Mouse (Mus musculus) induced T-regulatory cell, adult 2 months (primary cell): ENCODE measurements around the gene Lgals3.
A peak's percentile ranks its signal among the peaks of the same experiment; 100 is the strongest.
"Not testable (repeated sequence)": the region's sequence is repeated elsewhere in the genome, so short reads cannot be mapped to it uniquely, and the experiment has no call there.

Source experiments
- DNase-seq: peaks from one replicate; pipeline ENCODE4 v3.0.0-alpha.2; 2012; ENCODE audit warnings: low read depth

The Lgals3 gene

DNA sequence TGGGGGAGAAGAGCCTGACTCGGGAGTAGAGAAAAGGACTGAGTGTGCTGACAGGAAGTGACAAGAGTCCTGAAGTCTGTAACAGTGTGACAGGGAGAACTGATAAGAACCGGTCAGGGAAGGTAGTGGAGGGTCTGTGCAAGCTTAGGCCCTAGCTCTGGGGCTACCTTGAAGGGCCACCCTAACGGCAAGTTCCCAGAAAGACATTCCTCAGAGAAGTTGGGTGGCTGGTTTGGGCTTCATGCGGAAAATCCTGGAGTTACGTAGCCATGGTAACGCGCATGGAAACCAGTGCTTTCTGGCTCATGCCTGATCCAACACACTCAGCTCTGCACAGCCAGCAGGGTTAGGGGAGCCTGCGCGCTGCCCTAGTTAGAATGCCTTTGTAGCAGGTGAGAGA, at the start of gene Lgals3:
TSS of gene Lgals3 (plus strand) at position 291 of the 400 bp plus-strand sequence.
- no peak for DNase-seq

DNA sequence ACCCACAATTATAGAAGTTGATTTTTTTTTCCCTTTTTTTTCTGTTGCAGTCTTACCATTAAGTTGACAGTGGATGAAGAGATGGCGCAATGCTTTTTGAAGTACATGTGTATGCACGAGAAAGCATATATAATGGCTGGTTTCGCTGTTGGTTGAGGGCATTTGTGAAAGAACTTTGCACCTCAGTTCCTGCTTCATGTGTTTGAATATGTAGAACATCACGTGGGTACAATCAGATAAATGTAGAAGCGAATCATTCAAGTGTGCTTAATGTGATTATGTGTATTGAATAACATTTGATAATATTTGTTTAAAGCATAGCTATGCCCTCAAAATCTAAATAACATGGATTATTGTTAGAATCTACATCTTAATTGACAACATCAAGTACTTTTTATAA, 48.2 kb upstream of the Lgals3 start:
- DNase-seq = no peak

DNA sequence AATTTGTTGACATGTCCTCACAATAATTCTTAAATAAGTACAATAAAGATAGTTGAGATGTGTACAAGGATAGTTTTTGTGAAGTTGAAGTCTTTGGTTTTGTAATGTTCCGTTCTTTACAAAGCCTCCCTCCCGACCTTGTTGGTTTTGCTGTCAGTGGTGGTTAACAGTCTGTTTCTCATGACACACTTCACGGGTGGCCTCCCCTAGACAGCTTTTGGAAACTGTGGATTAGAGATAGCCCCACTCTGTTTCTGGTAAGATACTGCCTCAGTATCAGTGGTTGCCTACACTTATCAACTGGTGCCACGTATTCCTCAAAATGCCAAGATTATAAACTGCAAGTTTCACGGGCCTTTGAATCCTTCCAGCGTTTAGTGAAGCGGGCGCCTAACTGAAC, 46.0 kb upstream of the Lgals3 start:
- DNase-seq = not testable (repeated sequence)

DNA sequence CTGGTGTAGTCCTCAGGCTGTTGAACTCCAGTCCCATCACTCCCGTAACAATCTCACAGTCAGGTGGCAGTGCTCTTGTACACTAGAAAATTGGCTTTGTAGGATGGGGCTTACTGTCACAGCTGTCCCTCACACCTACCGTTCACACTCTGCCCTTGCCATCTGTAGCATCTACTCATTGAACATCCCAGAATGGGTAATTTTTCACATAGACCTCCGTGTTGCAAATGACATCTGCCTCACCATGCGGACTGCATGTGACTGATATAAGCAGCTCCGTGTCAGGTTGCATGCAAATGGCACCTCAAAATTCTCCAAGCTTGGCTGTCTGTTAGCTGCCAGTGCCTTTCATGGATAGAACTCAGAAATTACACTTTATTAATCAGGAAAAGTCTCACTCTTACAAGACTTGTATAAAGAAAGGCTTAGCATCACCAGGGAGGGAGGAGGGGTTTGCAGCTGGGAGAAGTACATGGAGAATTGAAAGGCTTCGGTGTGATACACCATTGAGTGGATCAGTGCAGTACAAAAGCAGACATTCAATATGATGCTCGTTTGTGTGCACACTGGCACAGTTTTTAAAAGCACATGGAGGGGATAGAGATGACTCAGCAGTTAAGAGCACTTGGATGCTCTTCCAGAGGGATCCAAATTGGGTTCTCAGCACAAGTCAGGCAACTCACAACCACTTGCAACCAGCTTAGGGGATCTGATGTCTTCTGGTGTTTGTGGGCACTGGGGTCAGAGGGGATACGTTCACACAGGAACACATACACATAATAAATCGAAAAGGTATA, 41.4 kb upstream of the Lgals3 start:
- no peak for DNase-seq

DNA sequence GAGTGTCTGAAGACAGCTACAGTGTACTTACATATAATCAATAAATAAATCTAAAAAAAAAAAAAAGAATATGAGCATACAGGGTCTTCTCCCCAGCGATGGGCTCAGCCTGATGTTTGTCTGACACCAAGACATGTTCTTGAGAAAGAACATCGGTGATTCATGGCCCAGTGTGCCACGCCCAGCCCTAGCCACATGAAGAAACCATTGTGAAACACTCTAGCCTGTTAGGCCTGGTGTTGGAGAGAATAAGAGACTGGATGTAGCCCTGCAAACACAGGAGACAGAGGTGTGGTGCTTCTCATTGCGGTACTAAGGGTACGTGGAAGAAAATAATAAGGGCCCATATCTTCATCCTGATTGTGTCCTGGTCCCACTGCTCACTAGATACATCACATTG, 40.2 kb upstream of the Lgals3 start:
- no peak for DNase-seq

DNA sequence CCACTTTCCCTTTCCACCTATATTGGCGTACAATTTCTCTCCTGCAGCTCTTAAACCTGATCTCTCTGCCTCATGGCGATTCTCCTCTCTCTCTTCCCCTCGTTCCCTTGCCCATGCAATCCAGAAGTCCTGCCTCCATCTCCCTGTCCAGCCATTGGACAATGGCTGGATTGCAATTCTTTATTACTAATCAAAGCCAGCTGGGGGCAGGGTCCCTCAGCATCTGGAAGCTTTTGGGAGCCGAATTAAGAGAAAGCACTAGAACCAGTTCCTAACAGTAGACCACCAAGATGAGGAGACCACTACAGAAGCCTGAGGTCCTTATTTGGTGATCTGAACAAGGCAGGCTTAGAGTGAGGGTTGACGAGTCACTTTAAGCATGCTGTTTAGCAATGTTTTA, 35.6 kb upstream of the Lgals3 start:
- no peak for DNase-seq

DNA sequence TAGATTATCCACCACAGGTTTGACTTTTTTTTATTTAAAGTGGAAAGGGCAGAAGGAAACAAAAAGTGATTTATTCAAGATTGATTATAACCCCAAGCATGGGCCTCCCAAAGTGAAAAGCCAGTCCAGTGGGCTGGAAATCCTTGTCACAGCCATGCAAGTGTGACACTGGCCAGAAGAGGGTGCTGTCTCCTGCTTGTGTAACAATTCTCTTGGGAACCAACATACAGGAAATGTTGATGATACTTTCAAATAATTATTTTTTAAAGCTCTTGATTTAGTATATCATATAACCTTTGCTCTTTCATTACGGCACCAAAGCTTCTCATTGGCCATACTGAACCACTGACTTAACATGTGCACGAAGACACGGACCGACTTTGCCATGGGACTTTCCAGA, 32.7 kb upstream of the Lgals3 start:
- peak; percentile 75 for DNase-seq

DNA sequence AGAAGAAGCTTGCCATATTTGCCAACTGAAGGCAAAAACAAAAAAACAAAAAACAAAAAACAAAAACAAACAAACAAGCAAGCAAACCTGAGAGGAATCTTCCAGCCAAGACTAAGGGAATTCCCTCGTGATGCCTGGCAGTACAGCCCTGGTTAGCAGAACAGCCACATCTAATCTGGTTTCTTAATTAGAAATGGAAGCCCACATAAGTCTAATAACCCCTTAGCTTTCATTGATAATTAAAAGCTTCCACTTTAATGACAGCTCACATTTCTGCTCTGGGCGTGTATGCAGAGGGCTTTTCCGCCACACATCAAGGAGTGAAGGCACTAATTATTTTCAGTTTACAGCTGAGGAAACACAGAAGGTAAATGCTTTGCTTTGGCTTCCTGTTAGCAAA, 32.3 kb upstream of the Lgals3 start:
- DNase-seq = no peak

DNA sequence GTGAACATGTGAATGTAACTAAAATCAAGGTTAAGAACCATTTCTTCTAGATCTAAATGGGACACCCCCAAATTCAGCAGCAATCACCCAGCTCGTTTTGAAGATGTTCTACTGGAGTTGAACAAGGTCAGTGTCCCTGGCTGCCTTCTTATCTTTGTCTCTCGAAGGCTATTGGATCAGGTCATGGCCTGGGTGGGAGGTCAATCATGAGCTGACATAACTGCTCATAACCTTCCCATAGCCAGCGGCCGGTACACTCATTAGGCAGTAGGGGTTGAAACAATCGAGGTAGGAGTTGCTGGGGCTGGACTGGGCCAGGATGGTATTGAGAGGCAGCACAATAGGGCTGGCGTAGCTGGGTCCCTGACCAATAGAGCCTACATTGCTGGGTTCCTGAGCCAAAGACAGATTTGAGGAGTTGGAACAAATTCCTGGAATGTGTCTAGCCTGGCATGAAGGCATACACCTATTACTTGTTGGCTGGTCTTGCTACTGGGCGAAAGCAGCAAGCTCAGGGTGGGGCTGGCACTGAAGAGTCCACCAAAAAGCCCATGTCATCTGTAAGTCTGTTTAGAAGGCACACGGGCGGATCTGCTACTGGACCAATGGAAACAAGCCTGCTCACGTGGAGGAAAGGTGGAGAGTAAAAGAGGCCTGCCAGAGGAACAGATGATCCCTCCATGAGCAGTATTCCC, 27.2 kb upstream of the Lgals3 start:
- no peak for DNase-seq

DNA sequence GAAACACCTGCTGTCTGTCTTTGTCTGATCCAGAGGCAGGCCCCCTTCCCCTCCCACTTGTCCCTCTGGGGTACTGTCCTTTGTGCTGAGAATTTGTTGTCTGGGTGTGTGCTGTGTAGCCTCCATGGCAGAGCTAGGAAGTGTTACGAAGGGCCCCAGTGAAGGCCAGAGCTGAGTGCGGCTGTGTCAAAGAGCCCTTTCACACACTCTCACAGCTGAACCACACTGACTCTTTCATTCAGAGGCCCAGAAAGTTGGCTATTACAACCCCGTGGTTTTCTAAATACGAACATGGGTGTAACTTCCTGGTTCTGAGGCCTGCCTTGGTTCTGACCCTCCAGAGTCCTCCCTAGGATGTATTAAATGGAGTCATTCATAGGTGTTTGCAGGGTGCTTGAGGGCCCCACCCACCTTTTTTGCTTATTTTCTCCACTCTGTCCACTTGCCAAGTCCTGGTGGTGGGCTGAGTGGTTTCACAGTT, 25.7 kb upstream of the Lgals3 start:
- DNase-seq = no peak

DNA sequence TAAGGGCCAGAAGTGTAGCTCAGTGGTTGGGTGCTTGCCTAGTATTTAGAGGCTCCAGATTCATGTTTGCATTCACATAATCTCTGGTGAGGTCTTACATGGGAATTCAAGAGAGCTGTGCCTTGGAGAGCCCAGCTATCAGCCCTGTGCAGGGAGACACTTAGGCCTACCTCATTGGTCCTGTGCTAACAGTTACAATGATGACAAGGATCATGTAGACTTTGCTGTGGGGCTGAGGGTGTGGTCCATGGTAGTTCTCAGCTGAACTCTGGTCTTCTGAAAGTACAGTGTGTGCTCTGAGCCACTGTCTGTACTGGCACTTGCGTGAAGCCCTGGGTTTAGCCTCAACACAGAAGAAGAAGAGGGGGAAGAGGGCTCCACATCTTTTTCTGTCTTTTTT, 20.8 kb upstream of the Lgals3 start:
- no peak for DNase-seq

DNA sequence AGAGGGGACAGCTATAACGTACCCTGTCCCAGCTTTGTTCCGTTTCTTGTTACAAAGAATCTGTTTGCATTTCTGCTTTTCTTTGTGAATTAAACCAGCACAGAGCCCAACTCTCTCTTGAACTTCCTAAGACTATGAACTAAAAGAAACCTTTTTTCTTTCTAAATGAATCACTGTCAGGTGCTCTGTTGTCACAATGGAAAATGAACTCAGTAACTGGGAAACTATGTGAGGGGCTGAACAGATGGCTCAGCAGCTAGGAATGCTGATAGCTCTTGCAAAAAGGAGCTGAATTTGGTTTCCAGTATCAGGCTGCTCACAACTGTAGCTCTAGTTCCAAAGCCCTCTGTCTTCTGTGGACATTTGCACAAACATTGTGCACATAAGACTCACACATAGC, 16.6 kb upstream of the Lgals3 start:
- DNase-seq = no peak

DNA sequence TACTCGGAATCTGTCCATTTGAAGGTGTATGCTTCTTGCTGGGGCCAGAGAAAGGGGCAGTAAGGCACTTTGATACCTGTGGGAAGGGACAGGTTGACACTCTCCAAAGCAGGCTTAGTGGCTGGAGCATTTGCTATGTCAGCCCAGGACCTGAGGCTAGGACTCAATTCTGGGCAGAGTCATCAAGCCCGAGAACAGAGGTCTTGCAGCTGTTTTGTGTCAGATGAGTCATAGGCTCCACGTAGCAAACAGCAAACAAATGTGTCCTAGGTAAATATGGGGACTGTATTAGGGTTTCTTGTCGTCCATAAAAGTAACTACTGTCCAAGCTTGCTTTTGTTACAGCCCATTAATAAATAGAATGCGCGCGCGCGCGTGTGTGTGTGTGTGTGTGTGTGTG, 15.3 kb upstream of the Lgals3 start:
- no peak for DNase-seq

DNA sequence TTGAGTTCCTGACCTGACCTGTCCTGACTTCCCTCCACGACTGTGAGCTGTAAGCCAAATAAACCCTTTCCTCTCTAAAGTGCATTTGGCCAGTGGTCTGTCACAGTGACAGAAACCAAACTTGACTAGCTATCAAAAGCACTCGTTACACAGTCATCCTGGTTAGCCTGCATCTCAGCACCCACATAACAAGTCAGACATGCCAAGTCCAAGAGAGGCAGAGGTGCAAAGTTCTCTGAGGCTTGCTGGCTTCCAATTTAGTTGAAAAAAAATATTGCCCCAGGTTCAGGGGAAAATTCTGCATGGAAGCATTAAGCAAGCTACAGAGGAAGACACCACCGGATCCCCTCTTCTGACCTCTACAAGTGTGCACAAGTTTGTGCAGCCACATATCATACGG, 14.3 kb upstream of the Lgals3 start:
- DNase-seq = no peak

DNA sequence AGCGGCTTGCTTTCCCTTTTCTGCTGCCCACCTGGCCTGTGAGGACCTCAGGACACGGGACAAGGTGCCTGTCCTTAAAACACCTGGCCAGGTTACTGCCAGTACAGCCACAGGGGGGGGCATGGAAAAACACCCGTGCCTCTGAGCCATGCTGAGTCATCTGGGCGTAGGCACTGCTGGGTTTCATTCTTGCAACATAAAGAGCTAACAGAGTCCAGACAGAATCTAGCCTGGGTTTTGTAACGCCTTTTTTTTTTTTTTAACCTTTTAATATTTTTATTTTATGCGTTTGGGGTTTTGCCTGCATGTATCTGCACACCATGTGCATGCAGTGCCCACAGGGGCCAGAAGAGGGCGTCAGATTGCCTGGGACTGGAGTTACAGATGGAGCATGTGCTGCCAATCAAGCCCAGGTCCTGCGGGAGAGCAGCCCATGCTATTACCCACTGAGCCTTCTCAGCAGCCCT, 13.4 kb upstream of the Lgals3 start:
- DNase-seq = peak; percentile 48

DNA sequence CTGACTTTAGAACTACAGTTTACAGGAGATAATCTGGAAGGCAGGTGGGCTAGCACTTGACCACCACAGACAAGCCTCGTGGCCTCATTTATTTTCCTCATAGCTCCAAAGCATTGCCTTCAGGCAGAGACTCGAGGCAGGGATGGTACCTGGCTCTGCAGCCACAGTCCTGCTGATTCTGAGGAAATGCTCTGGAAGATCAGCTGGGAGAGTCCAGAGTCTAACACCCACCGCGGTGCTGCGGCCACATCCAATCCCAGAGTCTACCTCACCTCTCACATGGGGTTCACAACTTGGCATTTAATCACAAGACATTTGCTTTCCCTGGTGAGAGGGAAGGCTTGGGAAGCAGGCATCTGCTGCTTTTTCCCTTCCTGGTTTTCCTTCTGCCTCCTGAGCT, 12.6 kb upstream of the Lgals3 start:
- DNase-seq = no peak

DNA sequence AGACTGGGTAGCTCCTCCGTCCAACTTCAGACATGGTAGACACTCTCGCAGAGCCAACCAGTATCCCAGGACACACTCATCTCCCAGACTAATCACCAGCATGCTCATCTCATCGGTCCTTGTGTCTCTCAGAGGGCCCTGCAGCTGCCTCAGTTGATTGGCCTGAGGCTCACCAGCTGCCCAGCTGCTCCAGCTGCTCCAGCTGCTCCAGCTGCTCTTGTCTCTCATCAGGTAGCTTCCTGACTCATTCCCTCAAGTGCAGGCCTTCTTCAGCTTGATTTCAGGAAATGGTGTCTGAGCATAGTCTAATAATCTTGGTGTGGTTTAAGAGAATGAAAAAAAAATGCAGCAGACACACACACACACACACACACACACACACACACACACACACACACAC, 10.9 kb upstream of the Lgals3 start:
- no peak for DNase-seq

DNA sequence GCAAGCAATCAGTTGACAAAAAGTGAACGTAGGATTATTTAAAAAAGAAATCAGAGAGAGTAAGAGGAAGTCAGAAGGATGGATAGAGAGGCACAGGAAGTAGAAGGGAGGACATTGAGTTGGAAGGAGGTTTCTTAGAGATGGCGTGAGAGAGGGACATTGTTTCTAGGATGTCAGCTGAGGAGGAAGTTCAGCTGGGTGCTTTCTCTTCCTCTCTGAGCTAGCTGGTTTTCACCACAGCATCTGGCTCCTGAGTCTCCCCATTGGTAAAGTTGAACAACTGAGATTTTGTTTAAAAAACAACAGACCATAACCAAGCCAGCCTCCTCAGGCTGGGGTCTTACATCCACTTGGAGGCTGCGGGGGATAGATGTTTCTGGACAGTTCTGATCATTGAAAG, 7.9 kb upstream of the Lgals3 start:
- peak; percentile 47 for DNase-seq

DNA sequence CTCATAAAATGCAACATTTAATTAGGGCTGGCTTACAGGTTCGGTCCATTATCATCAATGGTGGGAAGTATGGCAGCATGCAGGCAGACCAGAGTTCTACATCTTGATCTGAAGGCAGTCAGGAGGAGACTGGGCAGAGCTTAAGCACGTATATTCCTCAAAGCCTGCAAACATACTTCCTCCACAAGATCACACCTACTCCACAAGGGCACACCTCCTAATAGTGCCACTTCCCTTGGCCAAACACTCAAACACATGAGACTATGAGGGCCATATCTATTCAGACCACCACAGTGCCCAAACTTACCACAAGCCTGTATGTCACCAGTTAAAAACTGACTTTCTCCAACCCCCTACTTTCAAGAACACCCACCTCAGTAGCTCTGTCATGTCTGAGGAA, 6.1 kb upstream of the Lgals3 start:
- DNase-seq = no peak

DNA sequence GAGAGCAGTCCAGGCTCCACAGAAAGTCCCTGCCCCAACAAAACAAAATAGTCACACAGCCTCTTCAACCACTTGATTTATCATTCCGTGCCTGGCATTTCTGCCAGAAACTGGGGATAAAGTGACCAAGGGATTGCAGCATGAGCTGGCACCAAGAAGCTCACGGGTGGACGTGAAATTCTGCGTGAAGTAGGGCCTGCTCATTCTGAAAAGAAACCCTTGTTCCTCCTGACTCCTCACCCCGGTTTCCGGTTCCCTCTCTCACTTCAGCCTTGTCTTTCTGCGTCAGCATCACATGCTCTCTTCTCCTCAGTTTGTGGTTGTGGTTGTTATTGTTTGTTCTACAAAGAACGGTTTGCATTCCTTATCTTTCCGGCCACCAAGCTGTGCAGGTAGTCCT, 5.7 kb upstream of the Lgals3 start:
- DNase-seq = peak; percentile 53

DNA sequence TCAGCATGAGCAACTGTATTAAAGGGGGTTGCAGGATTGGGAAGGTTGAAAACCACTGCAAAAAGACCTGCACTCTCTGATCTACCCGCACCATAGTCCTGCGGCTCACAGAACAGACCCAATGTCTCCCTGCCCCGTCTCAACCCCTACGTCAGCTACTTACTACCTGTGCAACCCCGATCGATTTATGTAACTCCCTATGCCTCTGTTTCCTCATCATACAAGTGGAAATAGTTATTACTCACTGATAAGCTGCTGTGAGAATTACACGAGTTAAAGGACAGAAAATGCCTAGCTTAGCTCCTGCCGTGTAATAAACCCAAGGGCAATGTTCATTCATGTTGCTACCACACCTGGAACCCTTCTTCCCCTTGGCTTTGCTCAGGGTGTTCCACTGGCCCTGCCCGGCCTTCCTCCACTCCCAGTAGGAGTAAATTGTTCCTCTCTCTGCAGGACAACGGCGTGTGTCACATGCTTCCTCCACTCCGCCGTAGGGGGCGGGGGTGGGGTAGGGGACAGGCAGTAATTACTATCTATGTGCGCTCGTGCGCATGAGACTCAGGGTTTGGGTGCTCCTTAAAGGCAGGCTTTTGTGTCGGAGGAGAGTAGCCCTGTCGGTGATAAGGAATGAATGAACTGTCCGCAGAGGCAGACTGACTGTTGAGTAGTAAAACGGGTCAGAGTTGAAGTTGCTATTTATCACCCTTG, 2.7 kb upstream of the Lgals3 start:
- no peak for DNase-seq

DNA sequence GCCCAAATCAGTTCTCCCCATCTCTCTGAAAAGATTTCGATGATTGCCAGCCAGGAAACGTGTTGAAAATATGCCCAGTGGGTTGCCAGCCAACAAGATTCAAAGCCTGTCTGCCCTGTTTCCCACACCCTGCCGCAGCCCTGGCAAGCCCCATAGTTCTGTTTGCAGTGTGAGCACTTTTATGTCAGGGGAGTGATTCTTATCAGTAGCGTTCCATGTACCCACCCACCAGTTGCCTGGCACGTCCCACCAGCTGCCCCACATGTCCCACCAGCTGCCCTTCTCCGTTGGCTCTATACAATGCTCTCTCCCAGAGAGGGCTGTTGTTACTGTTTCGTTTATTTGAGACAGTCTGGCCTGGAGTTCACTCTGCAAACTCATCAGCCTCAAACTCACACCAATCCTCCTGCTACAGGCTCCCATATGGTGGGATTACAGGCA, 650 bp upstream of the Lgals3 start:
- peak; percentile 46 for DNase-seq

DNA sequence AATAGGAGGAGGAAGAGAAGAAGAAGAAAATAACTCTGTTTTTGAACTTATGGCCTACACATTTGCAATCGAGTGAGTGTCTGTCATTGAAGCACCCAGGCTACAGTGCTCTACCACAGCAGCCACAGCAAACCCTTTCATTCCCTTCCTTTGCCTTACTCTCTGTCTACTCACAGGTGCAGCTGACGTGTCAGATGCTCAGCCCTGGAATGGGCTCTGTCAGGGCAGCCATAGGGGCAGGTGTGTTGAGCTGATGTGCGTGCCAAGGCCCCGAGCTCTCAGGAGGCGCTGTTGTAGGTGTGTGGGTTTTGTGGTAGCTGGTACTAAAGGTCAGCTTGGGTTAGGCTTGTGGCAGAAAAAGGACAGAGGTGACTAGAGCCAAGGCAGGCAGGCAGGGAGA, 2.2 kb downstream of the Lgals3 start:
- DNase-seq = no peak
